Mouse (Mus musculus) granulocyte monocyte progenitor cell, adult 5-6 weeks (primary cell): ENCODE data around the gene St14. TPM values are rescaled to one million over a fixed set of nuclear protein-coding genes. Genes with fewer than 3 reads are reported as not detected.
A peak's percentile ranks its signal among the peaks of the same experiment; 100 is the strongest.
"Not testable (repeated sequence)": the region's sequence is repeated elsewhere in the genome, so short reads cannot be mapped to it uniquely, and the experiment has no call there.

Experiments used
- ATAC-seq: replicated peaks from 2 replicates; pipeline ENCODE4 v1.8.0; 2016; ENCODE audit warnings: mild to moderate bottlenecking, moderate TSS enrichment, inconsistent platforms; ENCODE audit not compliant: poor library complexity, severe bottlenecking
- total RNA-seq, 2 experiments: library from RNA; stranded (forward) in 1 of 2; stranded (reverse) in 1 of 2; fragments of 200-712, 200-1000 nt in 1 of 2; fragments of >200 nt in 1 of 2; fragmentation: Nextera tagmentation in 1 of 2; gene quantifications; 2 replicates each; pipeline ENCODE4 v1.2.3; 2014 to 2017

St14 gene
- total RNA-seq (2014; fragmentation: Nextera tagmentation) (6.2 and 7.1 TPM in 2 replicates), total RNA-seq (2017) (7.7 and 16.5 TPM in 2 replicates)

GRCm38 (mm10) chr9:31131205-31131968 is at the start of gene St14:
TSS of gene St14 (minus strand) at chr9:31131853.
- ATAC-seq = peak; percentile 17

GRCm38 (mm10) chr9:31177692-31178091 is 46.0 kb upstream of the St14 start:
- ATAC-seq = no peak

- peak; percentile 84 for ATAC-seq
Measured at GRCm38 (mm10) chr9:31176379-31177130, 44.9 kb upstream of the St14 start.

- ATAC-seq = no peak
Measured at GRCm38 (mm10) chr9:31175978-31176377, 44.3 kb upstream of the St14 start.

- no peak for ATAC-seq
Measured at GRCm38 (mm10) chr9:31175346-31175745, 43.7 kb upstream of the St14 start.

GRCm38 (mm10) chr9:31168356-31169093 is 36.9 kb upstream of the St14 start:
- ATAC-seq = no peak

- ATAC-seq = no peak
Measured at GRCm38 (mm10) chr9:31167305-31167704, 35.7 kb upstream of the St14 start.

- ATAC-seq = not testable (repeated sequence)
Measured at GRCm38 (mm10) chr9:31165505-31165904, 33.9 kb upstream of the St14 start.

- ATAC-seq = peak; percentile 73
Measured at GRCm38 (mm10) chr9:31163327-31163726, 31.7 kb upstream of the St14 start.

- ATAC-seq = peak; percentile 84
Measured at GRCm38 (mm10) chr9:31162911-31163310, 31.3 kb upstream of the St14 start.

GRCm38 (mm10) chr9:31159910-31160309 is 28.3 kb upstream of the St14 start:
- no peak for ATAC-seq

- ATAC-seq = no peak
Measured at GRCm38 (mm10) chr9:31156594-31156993, 24.9 kb upstream of the St14 start.

- ATAC-seq = peak; percentile 77
Measured at GRCm38 (mm10) chr9:31151050-31151449, 19.4 kb upstream of the St14 start.

GRCm38 (mm10) chr9:31148135-31148534 is 16.5 kb upstream of the St14 start:
- ATAC-seq = no peak

- peak; percentile 98 for ATAC-seq
Measured at GRCm38 (mm10) chr9:31145272-31145925, 13.7 kb upstream of the St14 start.

GRCm38 (mm10) chr9:31142924-31143323 is 11.3 kb upstream of the St14 start:
- ATAC-seq = no peak

GRCm38 (mm10) chr9:31133131-31133530 is 1.5 kb upstream of the St14 start:
- peak; percentile 34 for ATAC-seq

GRCm38 (mm10) chr9:31130357-31131204 is 1.1 kb downstream of the St14 start:
- 0 out of 2 replicates have a peak, but pooled peaks have one; percentile 5 for ATAC-seq

- peak; percentile 61 for ATAC-seq
Measured at GRCm38 (mm10) chr9:31129956-31130355, 1.7 kb downstream of the St14 start.
